Comparison of ENCODE assay signal across 18 mouse cellular contexts in the genomic region with DNA sequence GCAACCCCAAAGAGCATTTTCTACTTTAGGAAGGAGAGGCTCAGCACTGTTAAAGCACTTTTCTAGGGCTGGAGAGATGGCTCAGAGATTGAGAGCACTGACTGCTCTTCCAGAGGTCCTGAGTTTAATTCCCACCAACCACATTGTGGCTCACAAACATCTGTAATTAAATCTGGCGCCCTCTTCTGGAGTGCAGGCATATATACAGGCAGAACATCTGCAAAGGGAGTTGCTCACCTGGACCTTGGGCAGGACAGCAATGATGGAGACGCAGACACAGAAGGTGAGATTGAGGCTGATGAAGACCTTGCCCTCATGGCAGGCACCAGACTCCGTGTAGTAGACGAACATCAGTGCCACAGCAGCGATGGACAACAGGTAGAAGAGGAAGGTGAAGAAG. TPM values are rescaled to one million over a fixed set of nuclear protein-coding genes. Genes with fewer than 3 reads are reported as not detected.
DNase-seq lines count a peak whose midpoint lies in the region; ATAC-seq and TF ChIP-seq lines count a peak whose summit lies in the region.
"Had no signal": no experiment of that assay in that cellular context is flagged by ENCODE, and none has a peak within 500 bp of the region (broad histone marks: within the 10 kb centered on the region; RNA-seq: fewer than 3 reads in every experiment).

No protein-coding gene starts in this region.

- no peak overlapping the region for H3K9ac ChIP-seq in midbrain, embryonic 14.5 days (replicated peaks; ENCODE audit: low read length)
- H3K9ac ChIP-seq in midbrain, embryonic 13.5 days (replicated peaks), result no peak overlapping the region
- H3K9ac ChIP-seq: limb, embryonic 15.5 days; midbrain, embryonic 12.5 days; stomach, embryonic 15.5 days had no signal

- no peaks in the 10 kb centered on the region for H3K27me3 ChIP-seq in kidney, adult 2 months (replicated peaks; ENCODE audit: control insufficient read depth, insufficient read depth, low read length)
- H3K27me3 ChIP-seq in midbrain, embryonic 14.5 days (ENCODE audit: control insufficient read depth, insufficient read depth, low read length), result no peaks in the 10 kb centered on the region
- no peaks in the 10 kb centered on the region for H3K27me3 ChIP-seq in midbrain, embryonic 13.5 days
- peaks cover 4% of the 10 kb centered on the region; the same call in 1 of the 2 replicates for H3K27me3 ChIP-seq in G1E (ENCODE audit: insufficient read depth, low read length)
- H3K27me3 ChIP-seq in cerebellum, adult 2 months (ENCODE audit: control insufficient read depth, insufficient read depth, low read length), result no peaks in the 10 kb centered on the region
- H3K27me3 ChIP-seq: limb, embryonic 15.5 days had no signal

- no peak overlapping the region for H3K4me3 ChIP-seq in kidney, adult 2 months (ENCODE audit: insufficient read depth, low read depth, low read length)
- no peak overlapping the region for H3K4me3 ChIP-seq in midbrain, embryonic 14.5 days (replicated peaks; ENCODE audit: low read depth, low read length)
- H3K4me3 ChIP-seq in midbrain, embryonic 13.5 days (replicated peaks), result no peak overlapping the region
- no peak overlapping the region for H3K4me3 ChIP-seq in G1E (ENCODE audit: low read depth, low read length)
- H3K4me3 ChIP-seq in cerebellum, adult 2 months (replicated peaks; ENCODE audit: insufficient read depth, low read depth, low read length), result no peak overlapping the region
- H3K4me3 ChIP-seq: limb, embryonic 15.5 days; midbrain, embryonic 12.5 days; stomach, embryonic 15.5 days had no signal

- WGBS in kidney, adult 2 months, result 42% methylated on average over 5 of the region's 5 CpGs
- WGBS in midbrain, embryonic 14.5 days, result 38% methylated on average over 5 of the region's 5 CpGs
- WGBS in midbrain, embryonic 13.5 days, result 39% methylated on average over 5 of the region's 5 CpGs
- WGBS in cerebellum, adult 2 months, result 45% methylated on average over 5 of the region's 5 CpGs

- no peak overlapping the region for H3K4me2 ChIP-seq in midbrain, embryonic 14.5 days (ENCODE audit: low read length)
- no peak overlapping the region for H3K4me2 ChIP-seq in midbrain, embryonic 13.5 days (replicated peaks)
- H3K4me2 ChIP-seq: limb, embryonic 15.5 days; midbrain, embryonic 12.5 days; stomach, embryonic 15.5 days had no signal

- no peaks in the 10 kb centered on the region for H3K36me3 ChIP-seq in kidney, adult 2 months (ENCODE audit: control insufficient read depth, insufficient read depth, low read length)
- peaks cover 66% of the 10 kb centered on the region for H3K36me3 ChIP-seq in midbrain, embryonic 14.5 days (ENCODE audit: control insufficient read depth, insufficient read depth, low read length)
- H3K36me3 ChIP-seq in midbrain, embryonic 13.5 days, result peaks cover 82% of the 10 kb centered on the region
- H3K36me3 ChIP-seq in G1E (replicated peaks), result no peaks in the 10 kb centered on the region
- H3K36me3 ChIP-seq: stomach, embryonic 15.5 days had no signal

- H3K9me3 ChIP-seq in midbrain, embryonic 14.5 days (ENCODE audit: control insufficient read depth, low read length), result no peaks in the 10 kb centered on the region
- no peaks in the 10 kb centered on the region for H3K9me3 ChIP-seq in midbrain, embryonic 13.5 days
- H3K9me3 ChIP-seq in G1E (replicated peaks), result no peaks in the 10 kb centered on the region
- H3K9me3 ChIP-seq: limb, embryonic 15.5 days; midbrain, embryonic 12.5 days; stomach, embryonic 15.5 days had no signal

- no peaks in the 10 kb centered on the region for H3K4me1 ChIP-seq in kidney, adult 2 months (ENCODE audit: control insufficient read depth, insufficient read depth, low read length)
- H3K4me1 ChIP-seq in midbrain, embryonic 14.5 days (ENCODE audit: control insufficient read depth, insufficient read depth, low read length), result peaks cover 3% of the 10 kb centered on the region; the same call in 1 of the 2 replicates
- H3K4me1 ChIP-seq in midbrain, embryonic 13.5 days (replicated peaks), result peaks cover 12% of the 10 kb centered on the region
- no peaks in the 10 kb centered on the region for H3K4me1 ChIP-seq in G1E (ENCODE audit: insufficient read depth, low read depth, low read length)
- H3K4me1 ChIP-seq in cerebellum, adult 2 months (ENCODE audit: control insufficient read depth, insufficient read depth, low read length), result peaks cover 6% of the 10 kb centered on the region; the same call in 1 of the 2 replicates
- H3K4me1 ChIP-seq: stomach, embryonic 15.5 days had no signal

- peak; percentile 42; the same call in 1 of the 2 replicates for TF ChIP-seq CTCF in kidney, adult 2 months (conservative IDR thresholded peaks at IDR 0.05; ENCODE audit: insufficient read depth, insufficient read length, low read depth, low read length)
- peak; percentile 25; the same call in 1 of the 2 replicates for TF ChIP-seq CTCF in G1E (IDR thresholded peaks at IDR 0.05; ENCODE audit: low read depth, low read length)
- no peak for TF ChIP-seq CTCF in cerebellum, adult 2 months (IDR thresholded peaks at IDR 0.05; ENCODE audit: borderline replicate concordance, insufficient read depth, low read depth, low read length)

- H3K27ac ChIP-seq in kidney, adult 2 months (ENCODE audit: insufficient read depth, low read depth, low read length), result no peak overlapping the region
- no peak overlapping the region for H3K27ac ChIP-seq in midbrain, embryonic 14.5 days (replicated peaks; ENCODE audit: low read depth, low read length)
- H3K27ac ChIP-seq in midbrain, embryonic 13.5 days, result no peak overlapping the region
- H3K27ac ChIP-seq in cerebellum, adult 2 months (ENCODE audit: insufficient read depth, low read length), result no peak overlapping the region
- H3K27ac ChIP-seq: limb, embryonic 15.5 days; midbrain, embryonic 12.5 days; stomach, embryonic 15.5 days had no signal

- no peak for ATAC-seq in midbrain, embryonic 14.5 days (ENCODE audit: low FRiP score, low TSS enrichment)
- no peak for ATAC-seq in midbrain, embryonic 13.5 days
- ATAC-seq in G1E (ENCODE audit: extremely low read depth, insufficient number of reproducible peaks, low FRiP score, poor library complexity, severe bottlenecking), result no peak
- ATAC-seq in megakaryocyte progenitor cell, adult 5-6 weeks (replicated peaks; ENCODE audit: poor library complexity), result 0 out of 2 replicates have a peak, but pooled peaks have one; percentile 24

- TF ChIP-seq POLR2A in kidney, adult 2 months (IDR thresholded peaks at IDR 0.05; ENCODE audit: low read depth, low read length), result no peak
- TF ChIP-seq POLR2A in cerebellum, adult 2 months (IDR thresholded peaks at IDR 0.05; ENCODE audit: borderline replicate concordance, insufficient read depth, low read length), result no peak

- peak; percentile 19 for DNase-seq in kidney, adult 2 months
- no peak for DNase-seq in kidney, adult 8-10 months
- peak; percentile 34 for DNase-seq in midbrain, embryonic 14.5 days
- no peak for DNase-seq in G1E (ENCODE audit: low spot score)
- no peak for DNase-seq in cerebellum, adult 2 months
- DNase-seq in heart, adult 8-10 months (ENCODE audit: low spot score), result no peak
- DNase-seq: cerebellum, adult 9-11 months; heart, postnatal 14 days; lung, postnatal 14 days; thymus, postnatal 4 days had no signal

RNA-seq across cellular contexts. Expression of gene Serinc2, which starts 18.6 kb away (rescaled TPM):
- 54.8 and 77.5 TPM in 2 replicates for polyA plus RNA-seq in kidney, adult 2 months (2012; rRNA removed)
- 49.2 and 52.1 TPM in 2 replicates for polyA plus RNA-seq in midbrain, embryonic 14.5 days (2014; fragmentation: Nextera tagmentation; extraction: Ambion mirVana)
- 67.2 and 70.8 TPM in 2 replicates for polyA plus RNA-seq in midbrain, embryonic 13.5 days (2015; fragmentation: Nextera tagmentation; extraction: Ambion mirVana)
- total RNA-seq in G1E (2014; fragmentation: Nextera tagmentation) (not detected in 2 replicates), G1E (2017) (not detected in 2 replicates)
- polyA plus RNA-seq in G1E (2012), result not detected in 2 replicates
- total RNA-seq in megakaryocyte progenitor cell, adult 5-6 weeks (2015), result 0.07 TPM in 1 of 2 replicates, not detected in the other
- total RNA-seq in megakaryocyte progenitor cell, adult 5-6 weeks (2017), result not detected in 2 replicates
- polyA plus RNA-seq in cerebellum, adult 2 months (2012; rRNA removed), result 39.6 and 46.5 TPM in 2 replicates
- total RNA-seq in heart, adult 8-10 months (2022), result 1 to 10 TPM; 1.9 to 3.7 (median 2.6) TPM

RNA-seq across cellular contexts. Expression of gene Gm853, which starts 38.2 kb away (rescaled TPM):
- polyA plus RNA-seq in kidney, adult 2 months (2012; rRNA removed), result 64.7 and 89.1 TPM in 2 replicates
- polyA plus RNA-seq in midbrain, embryonic 14.5 days (2014; fragmentation: Nextera tagmentation; extraction: Ambion mirVana), result not detected in 2 replicates
- 0.24 TPM in 1 of 2 replicates, not detected in the other for polyA plus RNA-seq in midbrain, embryonic 13.5 days (2015; fragmentation: Nextera tagmentation; extraction: Ambion mirVana)
- not detected in 2 replicates for total RNA-seq in G1E (2014; fragmentation: Nextera tagmentation)
- total RNA-seq in G1E (2017), result 0.05 TPM in 1 of 2 replicates, not detected in the other
- polyA plus RNA-seq in G1E (2012), result not detected in 2 replicates
- total RNA-seq in megakaryocyte progenitor cell, adult 5-6 weeks (2015), result not detected in 2 replicates
- not detected in 2 replicates for total RNA-seq in megakaryocyte progenitor cell, adult 5-6 weeks (2017)
- polyA plus RNA-seq in cerebellum, adult 2 months (2012; rRNA removed), result 0.33 and 0.67 TPM in 2 replicates
- total RNA-seq in heart, adult 8-10 months (2022), result not detected
- total RNA-seq: heart, postnatal 14 days; left cerebral cortex, adult 8-10 months had no signal
- polyA plus RNA-seq: gonadal fat pad, adult 2 months; limb, embryonic 15.5 days; midbrain, embryonic 12.5 days; neural tube, embryonic 11.5 days; stomach, embryonic 15.5 days had no signal

RNA-seq across cellular contexts. Expression of gene Fabp3, which starts 48.0 kb away (rescaled TPM):
- 235 and 321 TPM in 2 replicates for polyA plus RNA-seq in kidney, adult 2 months (2012; rRNA removed)
- polyA plus RNA-seq in midbrain, embryonic 14.5 days (2014; fragmentation: Nextera tagmentation; extraction: Ambion mirVana), result 170 and 260 TPM in 2 replicates
- 103 and 116 TPM in 2 replicates for polyA plus RNA-seq in midbrain, embryonic 13.5 days (2015; fragmentation: Nextera tagmentation; extraction: Ambion mirVana)
- total RNA-seq in G1E (2014; fragmentation: Nextera tagmentation) (not detected in 2 replicates), G1E (2017) (not detected in 2 replicates)
- not detected in 2 replicates for polyA plus RNA-seq in G1E (2012)
- total RNA-seq in megakaryocyte progenitor cell, adult 5-6 weeks (2015), result not detected in 2 replicates
- not detected in 2 replicates for total RNA-seq in megakaryocyte progenitor cell, adult 5-6 weeks (2017)
- polyA plus RNA-seq in cerebellum, adult 2 months (2012; rRNA removed), result 196 and 220 TPM in 2 replicates
- total RNA-seq in heart, adult 8-10 months (2022), result 1,000 to 10,000 TPM; 6,025 to 7,484 (median 6,750) TPM

RNA-seq across cellular contexts. Expression of gene Gm10570, which starts 48.1 kb away (rescaled TPM):
- 0.25 and 0.62 TPM in 2 replicates for polyA plus RNA-seq in kidney, adult 2 months (2012; rRNA removed)
- polyA plus RNA-seq in midbrain, embryonic 14.5 days (2014; fragmentation: Nextera tagmentation; extraction: Ambion mirVana), result 0.65 TPM in 1 of 2 replicates, not detected in the other
- 0.58 and 0.59 TPM in 2 replicates for polyA plus RNA-seq in midbrain, embryonic 13.5 days (2015; fragmentation: Nextera tagmentation; extraction: Ambion mirVana)
- total RNA-seq in G1E (2014; fragmentation: Nextera tagmentation) (not detected in 2 replicates), G1E (2017) (not detected in 2 replicates)
- polyA plus RNA-seq in G1E (2012), result not detected in 2 replicates
- not detected in 2 replicates for total RNA-seq in megakaryocyte progenitor cell, adult 5-6 weeks (2015)
- total RNA-seq in megakaryocyte progenitor cell, adult 5-6 weeks (2017), result not detected in 2 replicates
- polyA plus RNA-seq in cerebellum, adult 2 months (2012; rRNA removed), result 1.6 and 1.7 TPM in 2 replicates
- under 1 TPM in 1 of 4 experiments, not detected in 3; 0.91 TPM for total RNA-seq in heart, adult 8-10 months (2022)
- polyA plus RNA-seq: gonadal fat pad, adult 2 months; limb, embryonic 15.5 days; midbrain, embryonic 12.5 days; neural tube, embryonic 11.5 days; stomach, embryonic 15.5 days had no signal

Comparison
In these comparisons a context has a peak if more than half of its experiments do, and no peak if none do; other contexts are left out.
1. DNase-seq: peak in kidney, adult 2 months (single experiment) and midbrain, embryonic 14.5 days (single experiment); none in kidney, adult 8-10 months (0 of 2), G1E (single experiment), cerebellum, adult 2 months (0 of 2) and heart, adult 8-10 months (single experiment).
2. RNA of gene Serinc2, which starts 18.6 kb away (polyA plus RNA-seq): 67.2 to 70.8 TPM in midbrain, embryonic 13.5 days, 54.8 to 77.5 TPM in kidney, adult 2 months, 49.2 to 52.1 TPM in midbrain, embryonic 14.5 days and 39.6 to 46.5 TPM in cerebellum, adult 2 months; not detected in G1E; every median in the first group is over 10 times any median in the second.
3. RNA of gene Gm853, which starts 38.2 kb away (polyA plus RNA-seq): 64.7 to 89.1 TPM in kidney, adult 2 months; 0.33 to 0.67 TPM in cerebellum, adult 2 months, 0.24 TPM in midbrain, embryonic 13.5 days, not detected in G1E and not detected in midbrain, embryonic 14.5 days; every median in the first group is over 10 times any median in the second.
4. RNA of gene Fabp3, which starts 48.0 kb away (polyA plus RNA-seq): 235 to 321 TPM in kidney, adult 2 months, 196 to 220 TPM in cerebellum, adult 2 months, 170 to 260 TPM in midbrain, embryonic 14.5 days and 103 to 116 TPM in midbrain, embryonic 13.5 days; not detected in G1E; every median in the first group is over 100 times any median in the second.